Mouse (Mus musculus): Measurements from ENCODE around the gene Maff. TPM values are rescaled to one million over a fixed set of nuclear protein-coding genes. Genes with fewer than 3 reads are reported as not detected.

Gene Maff
- total and polyA plus RNA-seq, 2 experiments from 2014 or later: 1.8 to 19.4 TPM

- 21% methylated on average over 7 of the region's 7 CpGs for WGBS
- no peaks in the 10 kb centered on the region for H3K27me3 ChIP-seq (ENCODE audit: control insufficient read depth, insufficient read depth, low read length)
- H3K36me3 ChIP-seq (replicated peaks; ENCODE audit: control insufficient read depth, insufficient read depth, low read length): no peaks in the 10 kb centered on the region
- peak overlapping the region; percentile 36; the same call in 1 of the 2 replicates for H3K9ac ChIP-seq (replicated peaks; ENCODE audit: low read depth, low read length)
- H3K9me3 ChIP-seq (replicated peaks; ENCODE audit: control insufficient read depth, low read length): no peaks in the 10 kb centered on the region
- peaks cover 41% of the 10 kb centered on the region for H3K4me1 ChIP-seq (ENCODE audit: control insufficient read depth, insufficient read depth)
- TF ChIP-seq EP300 (IDR thresholded peaks at IDR 0.05; ENCODE audit: low read depth): no peak
- no peak for TF ChIP-seq CTCF (IDR thresholded peaks at IDR 0.05; ENCODE audit: low read depth)
- DNase-seq (ENCODE audit: low spot score) (no peak), ATAC-seq (ENCODE audit: insufficient read depth, low read depth) (no peak)
- peak overlapping the region; percentile 94 for H3K4me2 ChIP-seq (ENCODE audit: low read depth, low read length)
- H3K4me3 ChIP-seq (ENCODE audit: low read depth, low read length): peak overlapping the region; percentile 7; the same call in 1 of the 2 replicates
- H3K27ac ChIP-seq (ENCODE audit: low read depth): peak overlapping the region; percentile 89
These were observed 54.5 kb downstream of the Maff start for GRCm38 (mm10) chr15:79400975-79401365.

- TF ChIP-seq CTCF (IDR thresholded peaks at IDR 0.05; ENCODE audit: low read depth) (no peak), EP300 (IDR thresholded peaks at IDR 0.05; ENCODE audit: low read depth) (no peak)
- 12% methylated on average over 5 of the region's 5 CpGs for WGBS
- H3K27ac ChIP-seq (ENCODE audit: low read depth): no peak overlapping the region
- no peaks in the 10 kb centered on the region for H3K9me3 ChIP-seq (replicated peaks; ENCODE audit: control insufficient read depth, low read length)
- ATAC-seq (ENCODE audit: insufficient read depth, low read depth) (no peak), DNase-seq (ENCODE audit: low spot score) (no peak)
- no peaks in the 10 kb centered on the region for H3K27me3 ChIP-seq (ENCODE audit: control insufficient read depth, insufficient read depth, low read length)
- H3K4me3 ChIP-seq (ENCODE audit: low read depth, low read length): peak overlapping the region; percentile 95
- no peaks in the 10 kb centered on the region for H3K36me3 ChIP-seq (replicated peaks; ENCODE audit: control insufficient read depth, insufficient read depth, low read length)
- peak overlapping the region; percentile 86 for H3K9ac ChIP-seq (replicated peaks; ENCODE audit: low read depth, low read length)
- H3K4me1 ChIP-seq (ENCODE audit: control insufficient read depth, insufficient read depth): peaks cover 41% of the 10 kb centered on the region
- H3K4me2 ChIP-seq (ENCODE audit: low read depth, low read length): peak overlapping the region; percentile 94
These were observed 55.8 kb downstream of the Maff start for GRCm38 (mm10) chr15:79402176-79402575.

GRCm38 (mm10) chr15:79402836-79403762 lies 56.7 kb downstream of the Maff start, which contains the start of gene Tmem184b:
TSS of gene Tmem184b (minus strand) at chr15:79403569.
- Histone ChIP-seq H3K36me3 (replicated peaks; ENCODE audit: control insufficient read depth, insufficient read depth, low read length) (no peaks in the 10 kb centered on the region), H3K4me3 (ENCODE audit: low read depth, low read length) (peak within 1 kb of the TSS; percentile 95), H3K27me3 (ENCODE audit: control insufficient read depth, insufficient read depth, low read length) (no peaks in the 10 kb centered on the region), H3K9ac (replicated peaks; ENCODE audit: low read depth, low read length) (peak within 1 kb of the TSS; percentile 86), H3K4me1 (ENCODE audit: control insufficient read depth, insufficient read depth) (peaks cover 41% of the 10 kb centered on the region), H3K4me2 (ENCODE audit: low read depth, low read length) (peak within 1 kb of the TSS; percentile 94), H3K27ac (ENCODE audit: low read depth) (peak within 1 kb of the TSS; percentile 83), H3K9me3 (replicated peaks; ENCODE audit: control insufficient read depth, low read length) (no peaks in the 10 kb centered on the region)
- TF ChIP-seq CTCF (IDR thresholded peaks at IDR 0.05; ENCODE audit: low read depth): no peak
- no peak for TF ChIP-seq EP300 (IDR thresholded peaks at IDR 0.05; ENCODE audit: low read depth)
- ATAC-seq (ENCODE audit: insufficient read depth, low read depth): peak; percentile 89
- DNase-seq (ENCODE audit: low spot score): peak; percentile 82
- 1% methylated on average over 84 of the region's 90 CpGs for WGBS

GRCm38 (mm10) chr15:79403763-79404210 lies 57.4 kb downstream of the Maff start:
- Histone ChIP-seq H3K9me3 (replicated peaks; ENCODE audit: control insufficient read depth, low read length) (no peaks in the 10 kb centered on the region), H3K4me3 (ENCODE audit: low read depth, low read length) (peak overlapping the region; percentile 95), H3K4me1 (ENCODE audit: control insufficient read depth, insufficient read depth) (peaks cover 39% of the 10 kb centered on the region), H3K9ac (replicated peaks; ENCODE audit: low read depth, low read length) (peak overlapping the region; percentile 86), H3K4me2 (ENCODE audit: low read depth, low read length) (peak overlapping the region; percentile 94), H3K36me3 (replicated peaks; ENCODE audit: control insufficient read depth, insufficient read depth, low read length) (no peaks in the 10 kb centered on the region), H3K27ac (ENCODE audit: low read depth) (peak overlapping the region; percentile 83), H3K27me3 (ENCODE audit: control insufficient read depth, insufficient read depth, low read length) (no peaks in the 10 kb centered on the region)
- 20% methylated on average over 9 of the region's 9 CpGs for WGBS
- ATAC-seq (ENCODE audit: insufficient read depth, low read depth) (no peak), DNase-seq (ENCODE audit: low spot score) (no peak)
- no peak for TF ChIP-seq CTCF (IDR thresholded peaks at IDR 0.05; ENCODE audit: low read depth)
- no peak for TF ChIP-seq EP300 (IDR thresholded peaks at IDR 0.05; ENCODE audit: low read depth)

- Histone ChIP-seq H3K27ac (ENCODE audit: low read depth) (no peak overlapping the region), H3K9ac (replicated peaks; ENCODE audit: low read depth, low read length) (no peak overlapping the region), H3K9me3 (replicated peaks; ENCODE audit: control insufficient read depth, low read length) (no peaks in the 10 kb centered on the region), H3K4me1 (ENCODE audit: control insufficient read depth, insufficient read depth) (peaks cover 37% of the 10 kb centered on the region), H3K4me2 (ENCODE audit: low read depth, low read length) (no peak overlapping the region), H3K36me3 (replicated peaks; ENCODE audit: control insufficient read depth, insufficient read depth, low read length) (no peaks in the 10 kb centered on the region), H3K4me3 (ENCODE audit: low read depth, low read length) (no peak overlapping the region), H3K27me3 (ENCODE audit: control insufficient read depth, insufficient read depth, low read length) (no peaks in the 10 kb centered on the region)
- TF ChIP-seq CTCF (IDR thresholded peaks at IDR 0.05; ENCODE audit: low read depth) (no peak), EP300 (IDR thresholded peaks at IDR 0.05; ENCODE audit: low read depth) (no peak)
- WGBS: 54% methylated on average over 1 of the region's 1 CpGs
- ATAC-seq (ENCODE audit: insufficient read depth, low read depth): no peak
- no peak for DNase-seq (ENCODE audit: low spot score)
These were observed 57.9 kb downstream of the Maff start for GRCm38 (mm10) chr15:79404277-79404676.
